ENCODE assay signal across 8 mouse cellular contexts in genomic region chr10:21144627-21145504, GRCm38 (mm10). TPM values are rescaled to one million over a fixed set of nuclear protein-coding genes. Genes with fewer than 3 reads are reported as not detected.
DNase-seq lines count a peak whose midpoint lies in the region; ATAC-seq and TF ChIP-seq lines count a peak whose summit lies in the region.

No protein-coding gene starts in this region.

- peak; percentile 86 for ATAC-seq in embryonic facial prominence, embryonic 15.5 days (ENCODE audit: insufficient number of reproducible peaks, low FRiP score, low TSS enrichment, low read depth)
- ATAC-seq in heart, embryonic 12.5 days (ENCODE audit: insufficient number of reproducible peaks, low FRiP score): peak; percentile 89
- peak; percentile 94 for ATAC-seq in kidney, embryonic 16.5 days (ENCODE audit: low FRiP score, low TSS enrichment)
- ATAC-seq in limb, embryonic 15.5 days (ENCODE audit: insufficient number of reproducible peaks, low FRiP score, low TSS enrichment, low read depth): peak; percentile 74; the same call in 1 of the 2 replicates
- peak; percentile 97 for ATAC-seq in midbrain, embryonic 15.5 days (replicated peaks)

- H3K4me3 ChIP-seq in embryonic facial prominence, embryonic 15.5 days (replicated peaks): peak overlapping the region; percentile 50
- peak overlapping the region; percentile 46 for H3K4me3 ChIP-seq in heart, embryonic 12.5 days
- H3K4me3 ChIP-seq in kidney, embryonic 16.5 days (ENCODE audit: low read length): peak overlapping the region; percentile 40
- H3K4me3 ChIP-seq in limb, embryonic 15.5 days: peak overlapping the region; percentile 48
- peak overlapping the region; percentile 50 for H3K4me3 ChIP-seq in midbrain, embryonic 15.5 days
- H3K4me3 ChIP-seq in testis, adult 2 months (ENCODE audit: control insufficient read depth, low read depth, low read length): peak overlapping the region; percentile 53

- H3K36me3 ChIP-seq in embryonic facial prominence, embryonic 15.5 days: no peaks in the 10 kb centered on the region
- no peaks in the 10 kb centered on the region for H3K36me3 ChIP-seq in heart, embryonic 12.5 days
- 0 out of 2 replicates have a peak, but pooled peaks cover 3% of the 10 kb centered on the region for H3K36me3 ChIP-seq in kidney, embryonic 16.5 days (ENCODE audit: insufficient read depth, low read length)
- H3K36me3 ChIP-seq in limb, embryonic 15.5 days: no peaks in the 10 kb centered on the region
- no peaks in the 10 kb centered on the region for H3K36me3 ChIP-seq in midbrain, embryonic 15.5 days (replicated peaks)
- no peaks in the 10 kb centered on the region for H3K36me3 ChIP-seq in testis, adult 2 months (ENCODE audit: control insufficient read depth, insufficient read depth, low read length)

- peaks cover 11% of the 10 kb centered on the region; the same call in 1 of the 2 replicates for H3K4me1 ChIP-seq in embryonic facial prominence, embryonic 15.5 days
- H3K4me1 ChIP-seq in heart, embryonic 12.5 days (replicated peaks): no peaks in the 10 kb centered on the region
- H3K4me1 ChIP-seq in kidney, embryonic 16.5 days (ENCODE audit: insufficient read depth, low read length): peaks cover 3% of the 10 kb centered on the region; the same call in 1 of the 2 replicates
- H3K4me1 ChIP-seq in limb, embryonic 15.5 days: peaks cover 10% of the 10 kb centered on the region; the same call in 1 of the 2 replicates
- H3K4me1 ChIP-seq in midbrain, embryonic 15.5 days: peaks cover 12% of the 10 kb centered on the region; the same call in 1 of the 2 replicates
- peaks cover 6% of the 10 kb centered on the region for H3K4me1 ChIP-seq in testis, adult 2 months (ENCODE audit: control insufficient read depth, insufficient read depth, low read length)

- H3K27me3 ChIP-seq in embryonic facial prominence, embryonic 15.5 days: no peaks in the 10 kb centered on the region
- H3K27me3 ChIP-seq in heart, embryonic 12.5 days (replicated peaks): no peaks in the 10 kb centered on the region
- no peaks in the 10 kb centered on the region for H3K27me3 ChIP-seq in kidney, embryonic 16.5 days (ENCODE audit: insufficient read depth, low read length)
- no peaks in the 10 kb centered on the region for H3K27me3 ChIP-seq in limb, embryonic 15.5 days
- no peaks in the 10 kb centered on the region for H3K27me3 ChIP-seq in midbrain, embryonic 15.5 days (replicated peaks)
- H3K27me3 ChIP-seq in testis, adult 2 months (ENCODE audit: control insufficient read depth, insufficient read depth, low read length): no peaks in the 10 kb centered on the region

- no peak for TF ChIP-seq POLR2A in testis, adult 2 months (IDR thresholded peaks at IDR 0.05; ENCODE audit: control insufficient read depth, low read depth, low read length)

- peak overlapping the region; percentile 40; the same call in 1 of the 2 replicates for H3K9ac ChIP-seq in embryonic facial prominence, embryonic 15.5 days
- peak overlapping the region; percentile 61 for H3K9ac ChIP-seq in heart, embryonic 12.5 days
- peak overlapping the region; percentile 23 for H3K9ac ChIP-seq in kidney, embryonic 16.5 days (replicated peaks; ENCODE audit: low read length)
- 0 out of 2 replicates have a peak overlapping the region, but pooled peaks have one; percentile 33 for H3K9ac ChIP-seq in limb, embryonic 15.5 days
- H3K9ac ChIP-seq in midbrain, embryonic 15.5 days: peak overlapping the region; percentile 46

- TF ChIP-seq CTCF in testis, adult 2 months (IDR thresholded peaks at IDR 0.05; ENCODE audit: control insufficient read depth, insufficient read depth, insufficient replicate concordance, low read depth, low read length): no peak

- H3K4me2 ChIP-seq in embryonic facial prominence, embryonic 15.5 days (replicated peaks): peak overlapping the region; percentile 81
- H3K4me2 ChIP-seq in heart, embryonic 12.5 days: peak overlapping the region; percentile 86
- peak overlapping the region; percentile 63 for H3K4me2 ChIP-seq in kidney, embryonic 16.5 days (replicated peaks; ENCODE audit: low read depth, low read length)
- peak overlapping the region; percentile 82 for H3K4me2 ChIP-seq in limb, embryonic 15.5 days
- peak overlapping the region; percentile 59 for H3K4me2 ChIP-seq in midbrain, embryonic 15.5 days

- WGBS in embryonic facial prominence, embryonic 15.5 days: 20% methylated on average over 27 of the region's 27 CpGs
- WGBS in heart, embryonic 12.5 days: 18% methylated on average over 27 of the region's 27 CpGs
- 24% methylated on average over 27 of the region's 27 CpGs for WGBS in kidney, embryonic 16.5 days
- 18% methylated on average over 27 of the region's 27 CpGs for WGBS in limb, embryonic 15.5 days
- 20% methylated on average over 27 of the region's 27 CpGs for WGBS in midbrain, embryonic 15.5 days

- peak; percentile 47 for DNase-seq in thymus, postnatal 4 days
- no peak for DNase-seq in thymus, adult 18-20 months

- H3K27ac ChIP-seq in embryonic facial prominence, embryonic 15.5 days (replicated peaks): peak overlapping the region; percentile 48; the same call in 1 of the 2 replicates
- no peak overlapping the region for H3K27ac ChIP-seq in heart, embryonic 12.5 days (ENCODE audit: poor library complexity, severe bottlenecking)
- no peak overlapping the region for H3K27ac ChIP-seq in kidney, embryonic 16.5 days (ENCODE audit: low read length)
- H3K27ac ChIP-seq in limb, embryonic 15.5 days: 0 out of 2 replicates have a peak overlapping the region, but pooled peaks have one; percentile 19
- H3K27ac ChIP-seq in midbrain, embryonic 15.5 days: peak overlapping the region; percentile 77
- no peak overlapping the region for H3K27ac ChIP-seq in testis, adult 2 months (ENCODE audit: control insufficient read depth, insufficient read depth, low read depth, low read length)

- no peaks in the 10 kb centered on the region for H3K9me3 ChIP-seq in embryonic facial prominence, embryonic 15.5 days (replicated peaks)
- H3K9me3 ChIP-seq in heart, embryonic 12.5 days (replicated peaks): no peaks in the 10 kb centered on the region
- no peaks in the 10 kb centered on the region for H3K9me3 ChIP-seq in kidney, embryonic 16.5 days (ENCODE audit: low read length)
- H3K9me3 ChIP-seq in limb, embryonic 15.5 days: no peaks in the 10 kb centered on the region
- no peaks in the 10 kb centered on the region for H3K9me3 ChIP-seq in midbrain, embryonic 15.5 days

RNA-seq across cellular contexts. Expression of gene Myb, which starts 15.9 kb away (rescaled TPM):
- polyA plus RNA-seq in embryonic facial prominence, embryonic 15.5 days (2015; fragmentation: Nextera tagmentation; extraction: Ambion mirVana): 7.4 and 11.3 TPM in 2 replicates
- 1.5 and 1.8 TPM in 2 replicates for polyA plus RNA-seq in heart, embryonic 12.5 days (2016; fragmentation: Nextera tagmentation; extraction: Ambion mirVana)
- polyA plus RNA-seq in kidney, embryonic 16.5 days (2015; fragmentation: Nextera tagmentation; extraction: Ambion mirVana): 4.0 and 5.7 TPM in 2 replicates
- polyA plus RNA-seq in limb, embryonic 15.5 days (2015; fragmentation: Nextera tagmentation; extraction: Ambion mirVana): 2.4 and 3.3 TPM in 2 replicates
- 3.0 and 3.1 TPM in 2 replicates for polyA plus RNA-seq in midbrain, embryonic 15.5 days (2015; fragmentation: Nextera tagmentation; extraction: Ambion mirVana)
- polyA plus RNA-seq in testis, adult 2 months (2012; rRNA removed): 0.19 and 0.36 TPM in 2 replicates

Comparison
In these comparisons a context has a peak if more than half of its experiments do, and no peak if none do; other contexts are left out.
1. H3K27ac ChIP-seq: peak in embryonic facial prominence, embryonic 15.5 days (single experiment), limb, embryonic 15.5 days (single experiment) and midbrain, embryonic 15.5 days (single experiment); none in heart, embryonic 12.5 days (single experiment), kidney, embryonic 16.5 days (single experiment) and testis, adult 2 months (single experiment).
2. Peak in every context shown above with its lines, with median percentiles within 50 percentile points of each other: ATAC-seq, H3K4me2 ChIP-seq, H3K4me3 ChIP-seq and H3K9ac ChIP-seq.